In the genomic region with DNA sequence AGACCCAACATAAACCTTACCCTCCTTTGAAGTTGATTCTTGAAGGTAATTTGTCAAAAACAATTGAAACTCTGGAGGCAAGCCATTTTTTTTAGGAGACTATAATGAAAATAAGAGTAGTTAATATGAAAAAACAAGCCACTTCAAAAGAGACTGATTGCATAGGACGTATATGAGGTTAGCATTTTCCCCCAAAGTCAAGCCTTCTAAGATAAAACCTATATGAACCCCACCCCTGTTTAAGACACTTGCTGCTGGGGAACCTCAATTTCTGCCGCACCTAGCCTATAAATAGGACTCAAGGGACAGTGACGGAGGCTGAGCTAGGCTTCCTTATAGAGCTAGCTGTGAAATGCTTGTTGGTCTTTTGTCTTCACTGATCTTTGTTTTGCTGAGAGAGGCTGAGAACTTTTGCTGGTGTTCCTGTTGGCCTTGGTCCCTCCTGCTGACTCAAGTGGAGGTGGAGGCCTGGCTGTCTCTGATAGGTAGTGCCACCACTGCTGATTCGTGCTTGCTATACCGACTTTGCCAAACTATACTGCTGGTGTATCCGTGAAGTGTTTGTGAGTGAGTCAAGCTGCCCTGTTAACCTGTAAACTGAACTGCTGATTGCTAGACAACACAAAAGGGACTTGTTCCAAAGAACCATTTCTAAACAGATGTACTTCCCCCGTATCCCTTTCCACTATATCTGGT, we compare ENCODE assay signal across 22 mouse cellular contexts. TPM values are rescaled to one million over a fixed set of nuclear protein-coding genes. Genes with fewer than 3 reads are reported as not detected.
DNase-seq lines count a peak whose midpoint lies in the region; ATAC-seq and TF ChIP-seq lines count a peak whose summit lies in the region.
"Had no signal": no experiment of that assay in that cellular context is flagged by ENCODE, and none has a peak within 500 bp of the region (broad histone marks: within the 10 kb centered on the region; RNA-seq: fewer than 3 reads in every experiment).

No protein-coding gene starts in this region.

- no peak overlapping the region for H3K4me2 ChIP-seq in heart, embryonic 12.5 days
- H3K4me2 ChIP-seq in lung, embryonic 16.5 days (ENCODE audit: low read depth, low read length): no peak overlapping the region
- H3K4me2 ChIP-seq in liver, embryonic 14.5 days (ENCODE audit: low read depth): peak overlapping the region; percentile 20; the same call in 1 of the 2 replicates
- H3K4me2 ChIP-seq in midbrain, postnatal 0 days (ENCODE audit: low read depth, low read length, poor library complexity, severe bottlenecking): no peak overlapping the region
- H3K4me2 ChIP-seq: forebrain, embryonic 12.5 days; hindbrain, embryonic 13.5 days; kidney, embryonic 15.5 days had no signal

- TF ChIP-seq EP300 in liver, embryonic 14.5 days (IDR thresholded peaks at IDR 0.05; ENCODE audit: low read depth): 0 out of 2 replicates have a peak, but pooled peaks have one; percentile 9

- no peaks in the 10 kb centered on the region for H3K27me3 ChIP-seq in heart, embryonic 10.5 days (ENCODE audit: insufficient read depth, poor library complexity, severe bottlenecking)
- H3K27me3 ChIP-seq in heart, embryonic 12.5 days (replicated peaks): no peaks in the 10 kb centered on the region
- H3K27me3 ChIP-seq in lung, embryonic 16.5 days (ENCODE audit: control insufficient read depth, insufficient read depth, low read depth, low read length): no peaks in the 10 kb centered on the region
- H3K27me3 ChIP-seq in liver, embryonic 14.5 days (ENCODE audit: control insufficient read depth, insufficient read depth, low read length): no peaks in the 10 kb centered on the region
- H3K27me3 ChIP-seq in midbrain, postnatal 0 days (ENCODE audit: insufficient read depth, low read length): no peaks in the 10 kb centered on the region
- H3K27me3 ChIP-seq: CH12.LX; forebrain, embryonic 12.5 days; hindbrain, embryonic 13.5 days; kidney, embryonic 15.5 days had no signal

- peaks cover 3% of the 10 kb centered on the region; the same call in 1 of the 2 replicates for H3K36me3 ChIP-seq in heart, embryonic 10.5 days
- 0 out of 2 replicates have a peak, but pooled peaks cover 3% of the 10 kb centered on the region for H3K36me3 ChIP-seq in heart, embryonic 12.5 days
- no peaks in the 10 kb centered on the region for H3K36me3 ChIP-seq in lung, embryonic 16.5 days (ENCODE audit: control insufficient read depth, insufficient read depth, low read length)
- no peaks in the 10 kb centered on the region for H3K36me3 ChIP-seq in liver, embryonic 14.5 days (replicated peaks; ENCODE audit: control insufficient read depth, insufficient read depth, low read depth)
- H3K36me3 ChIP-seq in midbrain, postnatal 0 days (ENCODE audit: insufficient read depth, low read length): no peaks in the 10 kb centered on the region
- H3K36me3 ChIP-seq: forebrain, embryonic 12.5 days; hindbrain, embryonic 13.5 days had no signal

- TF ChIP-seq CTCF in liver, embryonic 14.5 days (IDR thresholded peaks at IDR 0.05; ENCODE audit: low read depth): peak; percentile 3; the same call in 1 of the 2 replicates
- no peak for TF ChIP-seq CTCF in midbrain, postnatal 0 days (IDR thresholded peaks at IDR 0.05)

- no peak overlapping the region for H3K4me3 ChIP-seq in heart, embryonic 10.5 days
- H3K4me3 ChIP-seq in heart, embryonic 12.5 days: no peak overlapping the region
- no peak overlapping the region for H3K4me3 ChIP-seq in lung, embryonic 16.5 days (ENCODE audit: low read length)
- no peak overlapping the region for H3K4me3 ChIP-seq in liver, embryonic 14.5 days (ENCODE audit: insufficient read depth in 1 of 2, low read depth in 2 of 2, low read length in 2 of 2)
- no peak overlapping the region for H3K4me3 ChIP-seq in midbrain, postnatal 0 days (ENCODE audit: low read depth, low read length)
- H3K4me3 ChIP-seq: forebrain, embryonic 12.5 days; hindbrain, embryonic 13.5 days; kidney, embryonic 15.5 days; left cerebral cortex, adult 2 months had no signal

- H3K4me1 ChIP-seq in heart, embryonic 10.5 days: peaks cover 65% of the 10 kb centered on the region
- H3K4me1 ChIP-seq in heart, embryonic 12.5 days (replicated peaks): peaks cover 70% of the 10 kb centered on the region
- peaks cover 70% of the 10 kb centered on the region for H3K4me1 ChIP-seq in lung, embryonic 16.5 days (replicated peaks; ENCODE audit: control insufficient read depth, insufficient read depth, low read length)
- peaks cover 27 to 49% of the 10 kb centered on the region in 2 experiments for H3K4me1 ChIP-seq in liver, embryonic 14.5 days (replicated peaks; ENCODE audit: control insufficient read depth in 2 of 2, insufficient read depth in 2 of 2, low read length in 1 of 2)
- peaks cover 3% of the 10 kb centered on the region; the same call in 1 of the 2 replicates for H3K4me1 ChIP-seq in midbrain, postnatal 0 days (ENCODE audit: insufficient read depth, low read length)

- no peak overlapping the region for H3K9ac ChIP-seq in heart, embryonic 12.5 days
- H3K9ac ChIP-seq in lung, embryonic 16.5 days (ENCODE audit: low read length): no peak overlapping the region
- no peak overlapping the region for H3K9ac ChIP-seq in liver, embryonic 14.5 days (replicated peaks)
- H3K9ac ChIP-seq in midbrain, postnatal 0 days (replicated peaks; ENCODE audit: low read length, poor library complexity, severe bottlenecking): no peak overlapping the region
- H3K9ac ChIP-seq: forebrain, embryonic 12.5 days; hindbrain, embryonic 13.5 days; kidney, embryonic 15.5 days had no signal

- no peaks in the 10 kb centered on the region for H3K9me3 ChIP-seq in heart, embryonic 10.5 days
- no peaks in the 10 kb centered on the region for H3K9me3 ChIP-seq in heart, embryonic 12.5 days (replicated peaks)
- H3K9me3 ChIP-seq in lung, embryonic 16.5 days (ENCODE audit: control insufficient read depth, low read length): no peaks in the 10 kb centered on the region
- no peaks in the 10 kb centered on the region for H3K9me3 ChIP-seq in liver, embryonic 14.5 days (ENCODE audit: control insufficient read depth, low read length)
- H3K9me3 ChIP-seq in midbrain, postnatal 0 days (ENCODE audit: low read length): no peaks in the 10 kb centered on the region
- H3K9me3 ChIP-seq: forebrain, embryonic 12.5 days; hindbrain, embryonic 13.5 days; kidney, embryonic 15.5 days had no signal

- no peak for DNase-seq in heart, embryonic 10.5 days (ENCODE audit: low spot score)
- no peak for DNase-seq in lung, postnatal 25 days (ENCODE audit: low spot score)
- no peak for DNase-seq in liver, embryonic 14.5 days (ENCODE audit: low read depth in 3 of 3, low spot score in 3 of 3)
- DNase-seq in midbrain, postnatal 0 days (ENCODE audit: low spot score): no peak
- DNase-seq in adrenal gland, postnatal 10 days: no peak
- DNase-seq: cerebellum, adult 18-20 months; heart, adult 18-20 months; heart, postnatal 14 days; kidney, postnatal 4 days; layer of hippocampus, adult 9-11 months; lung, postnatal 36 days; right cerebral cortex, postnatal 25 days had no signal

- no peak for ATAC-seq in heart, embryonic 12.5 days (ENCODE audit: insufficient number of reproducible peaks, low FRiP score)
- no peak for ATAC-seq in lung, embryonic 16.5 days (ENCODE audit: low read depth)
- ATAC-seq in liver, embryonic 14.5 days (ENCODE audit: insufficient read depth): peak; percentile 79
- ATAC-seq in midbrain, postnatal 0 days (ENCODE audit: low FRiP score): no peak
- ATAC-seq: inflammation-experienced regulatory T-cells, adult 6 months; midbrain, embryonic 16.5 days had no signal

- 76% methylated on average over 7 of the region's 7 CpGs for WGBS in heart, embryonic 10.5 days
- 68% methylated on average over 7 of the region's 7 CpGs for WGBS in heart, embryonic 12.5 days
- WGBS in lung, embryonic 16.5 days: 78% methylated on average over 7 of the region's 7 CpGs
- WGBS in liver, embryonic 14.5 days (ENCODE audit: insufficient replicate concordance): 38% methylated on average over 7 of the region's 7 CpGs
- 96% methylated on average over 7 of the region's 7 CpGs for WGBS in midbrain, postnatal 0 days

- 0 out of 2 replicates have a peak overlapping the region, but pooled peaks have one; percentile 3 for H3K27ac ChIP-seq in heart, embryonic 10.5 days
- no peak overlapping the region; the same call in 1 of the 2 replicates for H3K27ac ChIP-seq in heart, embryonic 12.5 days (ENCODE audit: poor library complexity, severe bottlenecking)
- peak overlapping the region; percentile 16; the same call in 1 of the 2 replicates for H3K27ac ChIP-seq in lung, embryonic 16.5 days (ENCODE audit: low read length)
- peak overlapping the region; percentile 50 for H3K27ac ChIP-seq in liver, embryonic 14.5 days
- no peak overlapping the region for H3K27ac ChIP-seq in midbrain, postnatal 0 days (ENCODE audit: low read depth, low read length)
- H3K27ac ChIP-seq: forebrain, embryonic 12.5 days; hindbrain, embryonic 13.5 days; left cerebral cortex, adult 2 months had no signal

RNA-seq across cellular contexts. Expression of a gene that starts 42.6 kb away (rescaled TPM):
- polyA plus RNA-seq in heart, embryonic 10.5 days (2016; fragmentation: Nextera tagmentation; extraction: Ambion mirVana): 144 and 151 TPM in 2 replicates
- polyA plus RNA-seq in heart, embryonic 12.5 days (2016; fragmentation: Nextera tagmentation; extraction: Ambion mirVana): 202 and 216 TPM in 2 replicates
- 296 and 297 TPM in 2 replicates for polyA plus RNA-seq in lung, embryonic 16.5 days (2015; fragmentation: Nextera tagmentation; extraction: Ambion mirVana)
- polyA plus RNA-seq in liver, embryonic 14.5 days (2012; rRNA removed): 10.5 and 16.9 TPM in 2 replicates
- 11.6 and 11.9 TPM in 2 replicates for polyA plus RNA-seq in liver, embryonic 14.5 days (2014; fragmentation: Nextera tagmentation; extraction: Ambion mirVana)
- 597 and 628 TPM in 2 replicates for total RNA-seq in midbrain, postnatal 0 days (2014; rRNA removed)
- 511 and 515 TPM in 2 replicates for polyA plus RNA-seq in midbrain, postnatal 0 days (2015; fragmentation: Nextera tagmentation; extraction: Ambion mirVana)
- 100 to 1,000 TPM; 290 to 292 TPM for total RNA-seq in adrenal gland, postnatal 10 days (2021)
- total RNA-seq: MEL had no signal

Comparison
In these comparisons a context has a peak if more than half of its experiments do, and no peak if none do; other contexts are left out.
1. H3K27ac ChIP-seq: peak in heart, embryonic 10.5 days (single experiment), lung, embryonic 16.5 days (single experiment) and liver, embryonic 14.5 days (single experiment); none in heart, embryonic 12.5 days (single experiment) and midbrain, postnatal 0 days (single experiment).